ENCODE assay signal across 7 mouse cellular contexts in the genomic region with DNA sequence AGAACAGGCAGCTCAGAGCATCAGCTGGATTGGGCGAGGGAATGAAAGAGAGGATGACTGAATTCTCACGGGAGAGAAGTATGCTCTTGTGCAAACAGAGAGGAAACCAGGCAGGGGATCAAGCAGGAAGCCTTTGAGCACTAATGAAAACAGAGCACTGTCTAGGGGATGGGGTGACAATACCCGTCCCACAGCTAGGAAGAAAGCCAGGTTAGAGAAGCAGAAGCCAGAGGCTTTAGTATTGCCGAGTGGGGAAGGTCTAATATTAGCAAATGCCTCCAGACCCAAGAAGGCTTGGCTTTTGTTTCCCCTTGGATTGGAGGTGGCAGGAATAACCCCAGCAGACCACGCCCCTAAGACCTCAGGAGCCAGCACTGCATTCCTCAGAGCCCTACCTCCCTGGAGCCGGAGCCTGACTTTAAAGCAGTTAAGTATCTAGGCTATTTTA. TPM values are rescaled to one million over a fixed set of nuclear protein-coding genes. Genes with fewer than 3 reads are reported as not detected.
DNase-seq lines count a peak whose midpoint lies in the region; ATAC-seq and TF ChIP-seq lines count a peak whose summit lies in the region.

No protein-coding gene starts in this region.

- ATAC-seq in kidney, postnatal 0 days (replicated peaks; ENCODE audit: low FRiP score, low read depth): peak; percentile 69; the same call in 1 of the 2 replicates
- ATAC-seq in midbrain, embryonic 14.5 days (ENCODE audit: low FRiP score, low TSS enrichment): no peak

- H3K4me1 ChIP-seq in kidney, postnatal 0 days (replicated peaks; ENCODE audit: insufficient read depth, low read length): peaks cover 27% of the 10 kb centered on the region
- H3K4me1 ChIP-seq in midbrain, embryonic 14.5 days (ENCODE audit: control insufficient read depth, insufficient read depth, low read length): peaks cover 46% of the 10 kb centered on the region

- no peak for TF ChIP-seq POLR2A in brain, embryonic 14.5 days (IDR thresholded peaks at IDR 0.05; ENCODE audit: borderline replicate concordance, extremely low read depth, insufficient read depth, insufficient read length, poor library complexity, severe bottlenecking)

- 9% methylated on average over 6 of the region's 6 CpGs for WGBS in kidney, postnatal 0 days
- 4% methylated on average over 6 of the region's 6 CpGs for WGBS in midbrain, embryonic 14.5 days

- no peak overlapping the region for H3K9ac ChIP-seq in kidney, postnatal 0 days (ENCODE audit: low read depth, low read length)
- no peak overlapping the region; the same call in 1 of the 2 replicates for H3K9ac ChIP-seq in midbrain, embryonic 14.5 days (replicated peaks; ENCODE audit: low read length)

- no peak overlapping the region; the same call in 1 of the 2 replicates for H3K4me2 ChIP-seq in kidney, postnatal 0 days (ENCODE audit: low read length)
- H3K4me2 ChIP-seq in midbrain, embryonic 14.5 days (ENCODE audit: low read length): no peak overlapping the region

- H3K4me3 ChIP-seq in kidney, postnatal 0 days (replicated peaks; ENCODE audit: low read depth, low read length): no peak overlapping the region
- no peak overlapping the region for H3K4me3 ChIP-seq in midbrain, embryonic 14.5 days (replicated peaks; ENCODE audit: low read depth, low read length)
- no peak overlapping the region for H3K4me3 ChIP-seq in left cerebral cortex, adult 2 months

- TF ChIP-seq CTCF in brain, embryonic 14.5 days (IDR thresholded peaks at IDR 0.05; ENCODE audit: borderline replicate concordance, extremely low read depth, insufficient read depth, insufficient read length): no peak
- TF ChIP-seq CTCF in kidney, postnatal 0 days (IDR thresholded peaks at IDR 0.05; ENCODE audit: low read depth): no peak
- TF ChIP-seq CTCF in left cerebral cortex, adult 2 months (IDR thresholded peaks at IDR 0.05): no peak

- DNase-seq in brain, embryonic 14.5 days (ENCODE audit: low read depth): peak; percentile 46
- DNase-seq in heart, adult 9 months (ENCODE audit: low spot score in 2 of 2): peak; percentile 44 to 62
- peak; percentile 79 for DNase-seq in kidney, postnatal 0 days (ENCODE audit: low spot score)
- DNase-seq in midbrain, embryonic 14.5 days: peak; percentile 53
- no peak for DNase-seq in urinary bladder, postnatal 10 days (ENCODE audit: low spot score)
- no peak for DNase-seq in right cerebral cortex, postnatal 36 days (ENCODE audit: low spot score in 2 of 2)
- DNase-seq in left cerebral cortex, adult 2 months (ENCODE audit: extremely low spot score in 1 of 2, low spot score in 2 of 2): no peak

- H3K36me3 ChIP-seq in kidney, postnatal 0 days (ENCODE audit: insufficient read depth, low read length): no peaks in the 10 kb centered on the region
- H3K36me3 ChIP-seq in midbrain, embryonic 14.5 days (ENCODE audit: control insufficient read depth, insufficient read depth, low read length): no peaks in the 10 kb centered on the region

- 0 out of 2 replicates have a peak overlapping the region, but pooled peaks have one; percentile 36 for H3K27ac ChIP-seq in kidney, postnatal 0 days
- H3K27ac ChIP-seq in midbrain, embryonic 14.5 days (replicated peaks; ENCODE audit: low read depth, low read length): peak overlapping the region; percentile 9; the same call in 1 of the 2 replicates
- no peak overlapping the region for H3K27ac ChIP-seq in left cerebral cortex, adult 2 months

- no peaks in the 10 kb centered on the region for H3K9me3 ChIP-seq in kidney, postnatal 0 days (replicated peaks; ENCODE audit: low read length)
- no peaks in the 10 kb centered on the region for H3K9me3 ChIP-seq in midbrain, embryonic 14.5 days (ENCODE audit: control insufficient read depth, low read length)

- H3K27me3 ChIP-seq in kidney, postnatal 0 days (ENCODE audit: insufficient read depth, low read length): no peaks in the 10 kb centered on the region
- no peaks in the 10 kb centered on the region for H3K27me3 ChIP-seq in midbrain, embryonic 14.5 days (ENCODE audit: control insufficient read depth, insufficient read depth, low read length)

- intact Hi-C loops in left cerebral cortex, adult 2 months (cut with DNase I): no loop called here

RNA-seq across cellular contexts. Expression of a gene that starts 19.3 kb away (rescaled TPM):
- polyA plus RNA-seq in brain, embryonic 14.5 days (2012; rRNA removed): 15.4 and 16.6 TPM in 2 replicates
- polyA plus RNA-seq in kidney, postnatal 0 days (2015; fragmentation: Nextera tagmentation; extraction: Ambion mirVana): 4.0 and 4.2 TPM in 2 replicates
- polyA plus RNA-seq in midbrain, embryonic 14.5 days (2014; fragmentation: Nextera tagmentation; extraction: Ambion mirVana): 8.7 and 9.6 TPM in 2 replicates
- total RNA-seq in left cerebral cortex, adult 2 months (2021): 10 to 100 TPM; 10.9 to 14.8 TPM

RNA-seq across cellular contexts. Expression of a gene that starts 51.6 kb away (rescaled TPM):
- polyA plus RNA-seq in brain, embryonic 14.5 days (2012; rRNA removed): 153 and 188 TPM in 2 replicates
- 50.3 and 51.7 TPM in 2 replicates for polyA plus RNA-seq in kidney, postnatal 0 days (2015; fragmentation: Nextera tagmentation; extraction: Ambion mirVana)
- polyA plus RNA-seq in midbrain, embryonic 14.5 days (2014; fragmentation: Nextera tagmentation; extraction: Ambion mirVana): 66.3 and 68.7 TPM in 2 replicates
- total RNA-seq in left cerebral cortex, adult 2 months (2021): 10 to 100 TPM; 86.8 to 96.3 TPM

Comparison
In these comparisons a context has a peak if more than half of its experiments do, and no peak if none do; other contexts are left out.
1. DNase-seq: peak in brain, embryonic 14.5 days (single experiment), heart, adult 9 months (2 of 2), kidney, postnatal 0 days (single experiment) and midbrain, embryonic 14.5 days (single experiment); none in urinary bladder, postnatal 10 days (single experiment), right cerebral cortex, postnatal 36 days (0 of 2) and left cerebral cortex, adult 2 months (0 of 2).